Mouse (Mus musculus) forebrain, embryonic 12.5 days (tissue): ENCODE data around the gene 2310046K23Rik. TPM values are rescaled to one million over a fixed set of nuclear protein-coding genes. Genes with fewer than 3 reads are reported as not detected.
"Not testable (repeated sequence)": the region's sequence is repeated elsewhere in the genome, so short reads cannot be mapped to it uniquely, and the experiment has no call there.

ENCODE experiments used
- ATAC-seq: fragments of 200-750 bp; cut with Nextera tagmentation; 2 replicates; pipeline ENCODE4 v1.8.0; 2017; ENCODE audit warnings: moderate TSS enrichment; ENCODE audit not compliant: low FRiP score
- H3K27ac ChIP-seq: fragments of 300-500 bp; sonication (generic); 2 replicates; pipeline ENCODE4 v1.5.1; 2016; ENCODE audit warnings: mild to moderate bottlenecking
- H3K27me3 ChIP-seq: fragments of 300-500 bp; sonication (generic); 2 replicates; pipeline ENCODE4 v1.6.1; 2016; ENCODE audit warnings: mild to moderate bottlenecking
- H3K36me3 ChIP-seq: fragments of 300-500 bp; sonication (generic); replicated peaks from 2 replicates; pipeline ENCODE4 v1.6.1; 2016; ENCODE audit warnings: mild to moderate bottlenecking
- H3K4me1 ChIP-seq: fragments of 300-500 bp; sonication (generic); 2 replicates; pipeline ENCODE4 v1.6.1; 2016
- H3K4me2 ChIP-seq: fragments of 300-500 bp; sonication (generic); 2 replicates; pipeline ENCODE4 v1.6.1; 2016; ENCODE audit warnings: mild to moderate bottlenecking, moderate library complexity
- H3K4me3 ChIP-seq: fragments of 300-500 bp; sonication (generic); replicated peaks from 2 replicates; pipeline ENCODE4 v1.5.1; 2016; ENCODE audit warnings: mild to moderate bottlenecking
- H3K9ac ChIP-seq: fragments of 300-500 bp; sonication (generic); 2 replicates; pipeline ENCODE4 v1.6.1; 2016; ENCODE audit warnings: mild to moderate bottlenecking
- H3K9me3 ChIP-seq: fragments of 300-500 bp; sonication (generic); 2 replicates; pipeline ENCODE4 v1.6.1; 2016
- WGBS: fragments of 180-500 bp; shearing (Covaris S2); methylation state at CpG from one replicate; pipeline ENCODE4 v1.1.7; 2016; 5-methylcytosine and 5-hydroxymethylcytosine counted together
- polyA plus RNA-seq: library from polyadenylated mRNA; unstranded; fragments of >200 nt; fragmentation: Nextera tagmentation; extraction: Ambion mirVana; gene quantifications from 2 replicates; pipeline ENCODE4 v1.2.1, GENCODE M21; 2016

The 2310046K23Rik gene
- polyA plus RNA-seq, 1 experiment from 2014 or later: not detected

- WGBS: 93% methylated on average over 1 of the region's 1 CpGs
- Histone ChIP-seq H3K4me1 (no peaks in the 10 kb centered on the region), H3K4me2 (no peak within 1 kb of the TSS), H3K27ac (no peak within 1 kb of the TSS), H3K27me3 (no peaks in the 10 kb centered on the region), H3K9ac (no peak within 1 kb of the TSS), H3K36me3 (no peaks in the 10 kb centered on the region), H3K4me3 (no peak within 1 kb of the TSS), H3K9me3 (no peaks in the 10 kb centered on the region)
- ATAC-seq: no peak
Measured at GRCm38 (mm10) chr3:92500393-92500792, 33.9 kb downstream of the 2310046K23Rik start, which contains the start of gene Sprr4. TSS of gene Sprr4 (minus strand) at chr3:92500493.

- not testable (repeated sequence) for H3K27me3 ChIP-seq, H3K9ac ChIP-seq, ATAC-seq, H3K9me3 ChIP-seq, H3K36me3 ChIP-seq, H3K4me3 ChIP-seq, H3K4me2 ChIP-seq, H3K4me1 ChIP-seq, H3K27ac ChIP-seq
Measured at GRCm38 (mm10) chr3:92490262-92490661, 44.0 kb downstream of the 2310046K23Rik start.

- H3K9ac ChIP-seq: no peak overlapping the region
- ATAC-seq: no peak
- WGBS: 76% methylated on average over 1 of the region's 1 CpGs
Measured at GRCm38 (mm10) chr3:92486307-92486706, 48.0 kb downstream of the 2310046K23Rik start.

DNA sequence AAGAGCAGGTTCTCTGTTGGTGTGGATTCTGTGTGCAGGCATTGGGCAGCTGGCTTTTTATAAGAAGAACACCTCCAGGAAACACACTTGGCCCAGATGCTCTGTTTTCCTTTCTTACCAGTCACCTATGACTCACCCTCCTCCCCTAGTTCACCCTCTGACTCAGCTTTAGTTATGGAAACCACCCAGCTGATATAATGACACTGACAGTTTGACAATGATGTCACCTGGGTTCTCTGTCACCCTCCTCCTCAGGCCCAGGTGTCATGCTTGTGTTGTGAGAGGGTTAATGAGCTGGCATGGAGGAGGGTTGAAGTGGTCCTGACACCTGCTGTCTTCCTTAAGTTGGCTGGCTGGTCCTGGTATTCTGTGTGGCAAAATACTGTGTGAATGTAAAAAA, 48.4 kb downstream of the 2310046K23Rik start, which contains the start of gene Sprr1a:
Sprr1a (minus strand) TSS at position 33 of the 400 bp plus-strand sequence.
- Histone ChIP-seq H3K4me2 (no peak within 1 kb of the TSS), H3K27me3 (no peaks in the 10 kb centered on the region), H3K36me3 (no peaks in the 10 kb centered on the region)

More at GRCm38 (mm10) chr3:92486307-92486706, 48.0 kb downstream of the 2310046K23Rik start:
- Histone ChIP-seq H3K4me3 (no peak overlapping the region), H3K36me3 (no peaks in the 10 kb centered on the region), H3K4me2 (no peak overlapping the region), H3K27ac (no peak overlapping the region), H3K9me3 (no peaks in the 10 kb centered on the region), H3K27me3 (no peaks in the 10 kb centered on the region), H3K4me1 (no peaks in the 10 kb centered on the region)

More for the DNA sequence above, 48.4 kb downstream of the 2310046K23Rik start, which contains the start of gene Sprr1a:
- no peak within 1 kb of the TSS for H3K9ac ChIP-seq
- no peaks in the 10 kb centered on the region for H3K9me3 ChIP-seq
- no peak within 1 kb of the TSS for H3K4me3 ChIP-seq
- no peak for ATAC-seq
- H3K27ac ChIP-seq: no peak within 1 kb of the TSS
- H3K4me1 ChIP-seq: no peaks in the 10 kb centered on the region

Other genes with a start within 250 kb of the 2310046K23Rik start
- gene Sprr2a3, start 249.1 kb downstream of the 2310046K23Rik start, polyA plus RNA-seq: not detected in 2 replicates
- not detected in 2 replicates for gene Sprr2b, start 217.9 kb downstream of the 2310046K23Rik start, polyA plus RNA-seq
- not detected in 2 replicates for gene Sprr2d, start 195.4 kb downstream of the 2310046K23Rik start, polyA plus RNA-seq
- not detected in 2 replicates for gene Sprr2e, start 182.4 kb downstream of the 2310046K23Rik start, polyA plus RNA-seq
- not detected in 2 replicates for gene Sprr2f, start 169.3 kb downstream of the 2310046K23Rik start, polyA plus RNA-seq
- not detected in 2 replicates for gene Sprr2h, start 148.8 kb downstream of the 2310046K23Rik start, polyA plus RNA-seq
- not detected in 2 replicates for gene Sprr2i, start 126.5 kb downstream of the 2310046K23Rik start, polyA plus RNA-seq
- gene Sprr2j-ps, start 116.4 kb downstream of the 2310046K23Rik start, polyA plus RNA-seq: not detected in 2 replicates
- gene Gm9774, start 105.1 kb downstream of the 2310046K23Rik start, polyA plus RNA-seq: 6.6 and 9.4 TPM in 2 replicates
- not detected in 2 replicates for gene Sprr2k, start 101.9 kb downstream of the 2310046K23Rik start, polyA plus RNA-seq
- not detected in 2 replicates for gene Sprr1b, start 95.7 kb downstream of the 2310046K23Rik start, polyA plus RNA-seq
- gene Sprr3, start 75.8 kb downstream of the 2310046K23Rik start, polyA plus RNA-seq: not detected in 2 replicates
- not detected in 2 replicates for gene Sprr1a, start 48.6 kb downstream of the 2310046K23Rik start, polyA plus RNA-seq
- not detected in 2 replicates for gene Sprr4, start 34.0 kb downstream of the 2310046K23Rik start, polyA plus RNA-seq
- gene Ivl, start 39.2 kb upstream of the 2310046K23Rik start, polyA plus RNA-seq: not detected in 2 replicates
- not detected in 2 replicates for gene Smcp, start 54.5 kb upstream of the 2310046K23Rik start, polyA plus RNA-seq
- gene 2210017I01Rik, start 73.0 kb upstream of the 2310046K23Rik start, polyA plus RNA-seq: not detected in 2 replicates
- gene Lce6a, start 87.1 kb upstream of the 2310046K23Rik start, polyA plus RNA-seq: not detected in 2 replicates
- not detected in 2 replicates for gene Lce1a1, start 113.8 kb upstream of the 2310046K23Rik start, polyA plus RNA-seq
- not detected in 2 replicates for gene Lce1b, start 122.4 kb upstream of the 2310046K23Rik start, polyA plus RNA-seq
- gene Lce1a2, start 135.8 kb upstream of the 2310046K23Rik start, polyA plus RNA-seq: not detected in 2 replicates
- not detected in 2 replicates for gene Lce1c, start 144.7 kb upstream of the 2310046K23Rik start, polyA plus RNA-seq
- not detected in 2 replicates for gene Lce1d, start 152.7 kb upstream of the 2310046K23Rik start, polyA plus RNA-seq
- not detected in 2 replicates for gene Lce1e, start 174.6 kb upstream of the 2310046K23Rik start, polyA plus RNA-seq
- gene Lce1f, start 185.8 kb upstream of the 2310046K23Rik start, polyA plus RNA-seq: not detected in 2 replicates
- gene Gm38119, start 204.6 kb upstream of the 2310046K23Rik start, polyA plus RNA-seq: not detected in 2 replicates
- not detected in 2 replicates for gene Lce1g, start 217.8 kb upstream of the 2310046K23Rik start, polyA plus RNA-seq
- not detected in 2 replicates for gene Lce1h, start 230.6 kb upstream of the 2310046K23Rik start, polyA plus RNA-seq
- gene Lce1i, start 244.4 kb upstream of the 2310046K23Rik start, polyA plus RNA-seq: not detected in 2 replicates